9 mouse cellular contexts compared by ENCODE assay signal in genomic region chr2:32859010-32859621, GRCm38 (mm10). TPM values are rescaled to one million over a fixed set of nuclear protein-coding genes. Genes with fewer than 3 reads are reported as not detected.
DNase-seq lines count a peak whose midpoint lies in the region; ATAC-seq and TF ChIP-seq lines count a peak whose summit lies in the region.
"Had no signal": no experiment of that assay in that cellular context is flagged by ENCODE, and none has a peak within 500 bp of the region (broad histone marks: within the 10 kb centered on the region; RNA-seq: fewer than 3 reads in every experiment).

No protein-coding gene starts in this region.

- no peaks in the 10 kb centered on the region for H3K79me2 ChIP-seq in heart, adult 2 months (replicated peaks; ENCODE audit: control insufficient read depth, insufficient read depth, low read length)

- TF ChIP-seq CTCF in heart, adult 2 months (IDR thresholded peaks at IDR 0.05), result peak; percentile 91

- H3K4me3 ChIP-seq in heart, adult 2 months, result no peak overlapping the region
- no peak overlapping the region for H3K4me3 ChIP-seq in limb, embryonic 11.5 days (ENCODE audit: low read depth, low read length)
- H3K4me3 ChIP-seq: lung, embryonic 15.5 days had no signal

- no peak overlapping the region for H3K27ac ChIP-seq in heart, adult 2 months
- no peak overlapping the region for H3K27ac ChIP-seq in limb, embryonic 11.5 days (replicated peaks; ENCODE audit: low read depth, low read length)
- H3K27ac ChIP-seq: lung, embryonic 15.5 days had no signal

- 41% methylated on average over 10 of the region's 10 CpGs for WGBS in heart, adult 2 months
- WGBS in limb, embryonic 11.5 days, result 39% methylated on average over 10 of the region's 10 CpGs

- no peak; the same call in 1 of the 2 replicates for ATAC-seq in limb, embryonic 11.5 days (ENCODE audit: insufficient number of reproducible peaks, low FRiP score, low TSS enrichment, low read depth)

- H3K9ac ChIP-seq in heart, adult 2 months (ENCODE audit: low read depth, low read length), result no peak overlapping the region
- H3K9ac ChIP-seq in limb, embryonic 11.5 days (ENCODE audit: low read length), result no peak overlapping the region
- H3K9ac ChIP-seq: lung, embryonic 15.5 days had no signal

- peaks cover 1% of the 10 kb centered on the region; the same call in 1 of the 2 replicates for H3K4me1 ChIP-seq in heart, adult 2 months (ENCODE audit: control insufficient read depth, insufficient read depth, low read length)
- no peaks in the 10 kb centered on the region for H3K4me1 ChIP-seq in limb, embryonic 11.5 days (ENCODE audit: control insufficient read depth, insufficient read depth, low read length)

- H3K27me3 ChIP-seq in heart, adult 2 months (ENCODE audit: control insufficient read depth, insufficient read depth, low read length), result no peaks in the 10 kb centered on the region
- no peaks in the 10 kb centered on the region for H3K27me3 ChIP-seq in limb, embryonic 11.5 days (ENCODE audit: control insufficient read depth, insufficient read depth, low read length)
- H3K27me3 ChIP-seq: lung, embryonic 15.5 days had no signal

- no peaks in the 10 kb centered on the region for H3K9me3 ChIP-seq in limb, embryonic 11.5 days (ENCODE audit: control insufficient read depth, low read length)
- H3K9me3 ChIP-seq: lung, embryonic 15.5 days had no signal

- H3K36me3 ChIP-seq in heart, adult 2 months (ENCODE audit: control insufficient read depth, insufficient read depth, low read length), result no peaks in the 10 kb centered on the region
- H3K36me3 ChIP-seq in limb, embryonic 11.5 days (ENCODE audit: control insufficient read depth, insufficient read depth, low read length), result no peaks in the 10 kb centered on the region
- H3K36me3 ChIP-seq: lung, embryonic 15.5 days had no signal

- intact Hi-C loops in heart, adult 2 months (cut with DNase I), result no loop called here
- intact Hi-C loops in heart, postnatal 25 days (cut with DNase I), result no loop called here
- intact Hi-C loops in heart, postnatal 14 days (cut with DNase I), result no loop called here

- TF ChIP-seq EP300 in heart, adult 2 months (IDR thresholded peaks at IDR 0.05; ENCODE audit: insufficient read depth, low read depth, low read length), result no peak

- no peak for TF ChIP-seq POLR2A in heart, adult 2 months (IDR thresholded peaks at IDR 0.05; ENCODE audit: insufficient read depth, low read depth, low read length)

- peak; percentile 56 to 67 for DNase-seq in heart, adult 2 months
- DNase-seq in heart, postnatal 25 days (ENCODE audit: low spot score), result no peak
- DNase-seq in ES-CJ7 (ENCODE audit: low read depth, low spot score), result peak; percentile 81
- DNase-seq in cerebellum, postnatal 36 days, result peak; percentile 72 to 73
- peak; percentile 72 to 80 for DNase-seq in heart, postnatal 14 days
- peak; percentile 82 for DNase-seq in limb, embryonic 11.5 days (ENCODE audit: low spot score)
- peak; percentile 59 to 73 for DNase-seq in natural killer cell, adult 2 months (ENCODE audit: low spot score in 2 of 2)
- DNase-seq in urinary bladder, postnatal 4 days (ENCODE audit: low spot score in 2 of 2), result no peak

- H3K4me2 ChIP-seq in limb, embryonic 11.5 days (ENCODE audit: low read depth, severe bottlenecking), result no peak overlapping the region
- H3K4me2 ChIP-seq: lung, embryonic 15.5 days had no signal

RNA-seq across cellular contexts. Expression of gene Stxbp1, which starts 12.1 kb away (rescaled TPM):
- 10 to 100 TPM in 1 of 2 experiments, 1 to 10 TPM in 1; 9.8 to 11.4 TPM for total RNA-seq in heart, adult 2 months (2021)
- 14.4 and 15.6 TPM in 2 replicates for polyA plus RNA-seq in heart, adult 2 months (2012; rRNA removed)
- 10 to 100 TPM; 11.0 to 11.7 TPM for total RNA-seq in heart, postnatal 25 days (2021)
- total RNA-seq in heart, postnatal 14 days (2021), result 10 to 100 TPM; 19.5 to 22.7 TPM
- 15.2 and 17.7 TPM in 2 replicates for polyA plus RNA-seq in limb, embryonic 11.5 days (2014; fragmentation: Nextera tagmentation; extraction: Ambion mirVana)

RNA-seq across cellular contexts. Expression of gene Fam129b, which starts 16.8 kb away (rescaled TPM):
- 10 to 100 TPM; 19.5 to 20.0 TPM for total RNA-seq in heart, adult 2 months (2021)
- polyA plus RNA-seq in heart, adult 2 months (2012; rRNA removed), result 21.0 and 21.5 TPM in 2 replicates
- total RNA-seq in heart, postnatal 25 days (2021), result 10 to 100 TPM; 23.8 to 31.9 TPM
- 10 to 100 TPM; 31.2 to 33.4 TPM for total RNA-seq in heart, postnatal 14 days (2021)
- polyA plus RNA-seq in limb, embryonic 11.5 days (2014; fragmentation: Nextera tagmentation; extraction: Ambion mirVana), result 18.6 and 23.2 TPM in 2 replicates

Comparison
In these comparisons a context has a peak if more than half of its experiments do, and no peak if none do; other contexts are left out.
1. DNase-seq: peak in heart, adult 2 months (2 of 2), ES-CJ7 (single experiment), cerebellum, postnatal 36 days (2 of 2), heart, postnatal 14 days (2 of 2), limb, embryonic 11.5 days (single experiment) and natural killer cell, adult 2 months (2 of 2); none in heart, postnatal 25 days (single experiment) and urinary bladder, postnatal 4 days (0 of 2).